Mouse (Mus musculus) adrenal gland, adult 10 weeks (tissue): Measurements from ENCODE around the gene Rfx3. TPM values are rescaled to one million over a fixed set of nuclear protein-coding genes. Genes with fewer than 3 reads are reported as not detected.

Experiments
- polyA plus RNA-seq: library from polyadenylated mRNA; stranded (reverse); fragments of 350-450 nt; fragmentation: Illumina TruSeq; extraction: RNeasy Lipid Tissue Mini Kit (QIAGEN cat#74804); gene quantifications from one replicate; pipeline ENCODE4 v1.2.3, GENCODE M21; 2014; ENCODE audit warnings: low read depth, low replicate concordance

Gene Rfx3
- polyA plus RNA-seq = 7.2 TPM

DNA sequence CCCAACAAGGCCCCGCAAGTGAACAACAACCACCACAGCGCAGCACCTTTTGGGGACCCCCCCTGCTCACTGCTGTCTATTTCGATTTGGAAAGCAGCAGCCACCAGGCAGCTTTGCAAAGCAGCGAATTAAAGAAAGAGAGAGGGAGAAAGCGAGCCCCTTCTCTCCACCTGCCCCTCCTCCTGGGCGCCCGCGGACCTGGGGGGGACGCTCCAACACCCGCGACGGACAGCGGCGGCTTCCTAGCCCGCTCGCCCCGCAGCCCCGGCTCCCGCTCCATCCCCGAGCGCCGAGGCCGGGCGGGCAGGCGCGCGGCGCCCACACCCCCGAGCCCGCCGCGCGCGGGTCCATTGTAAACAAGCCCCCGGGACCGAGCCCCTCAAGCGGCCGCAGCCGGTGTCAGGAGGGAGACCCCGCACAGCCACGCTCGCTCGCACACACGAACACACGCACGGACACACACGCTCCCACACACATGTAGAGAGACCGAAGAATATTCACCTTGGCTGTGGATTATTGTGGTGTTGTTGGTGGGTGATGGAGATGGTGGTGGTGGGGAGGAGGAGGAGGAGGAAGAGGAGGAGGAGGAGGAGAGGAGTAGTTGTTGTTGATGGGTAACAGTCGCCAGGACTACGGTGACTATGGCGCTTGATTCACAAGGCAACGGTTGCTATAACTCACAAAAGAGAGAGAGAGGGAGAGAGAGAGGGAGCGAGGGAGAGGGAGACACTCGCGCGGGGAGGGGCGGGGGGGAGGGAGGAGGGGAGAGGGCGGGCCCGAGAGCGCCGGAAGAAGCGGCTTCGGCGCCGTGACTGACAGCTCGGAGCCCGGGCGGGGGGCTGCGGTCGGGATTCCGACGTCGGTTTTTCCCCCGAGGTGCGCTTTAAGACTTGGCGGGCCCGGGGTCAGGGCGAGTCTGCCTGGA is at the start of gene Rfx3:
Gene Rfx3, minus strand, starts transcription at position 696 of the 925 bp plus-strand sequence.

